Mouse (Mus musculus) MEL (cell line): Measurements from ENCODE around the gene Col15a1. TPM values are rescaled to one million over a fixed set of nuclear protein-coding genes. Genes with fewer than 3 reads are reported as not detected.

Source experiments
- DNase-seq: peaks from one replicate; pipeline ENCODE4 v3.0.0; 2011; ENCODE audit warnings: low read depth, low spot score
- H3K27ac ChIP-seq: 2 replicates; pipeline ENCODE4 v1.5.1; 2012; ENCODE audit warnings: low read depth, mild to moderate bottlenecking, control low read depth, low read length, moderate library complexity; ENCODE audit not compliant: control insufficient read depth
- H3K27me3 ChIP-seq, 2 experiments: fragments of 150-350 bp in 1 of 2; sonication (generic) in 1 of 2; 2 replicates each; pipeline ENCODE4 v1.6.1; 2012; ENCODE audit warnings: low read length in 2 of 2, mild to moderate bottlenecking in 2 of 2, improper control_type of control experiment in 1 of 2, moderate library complexity in 1 of 2; ENCODE audit not compliant: insufficient read depth in 2 of 2, control insufficient read depth in 1 of 2
- H3K36me3 ChIP-seq, 2 experiments: 2 replicates each; pipeline ENCODE4 v1.6.1; 2012 to 2014; ENCODE audit warnings: low read length in 2 of 2, improper control_type of control experiment in 1 of 2, inconsistent platforms in 1 of 2, mild to moderate bottlenecking in 1 of 2; ENCODE audit not compliant: insufficient read depth in 2 of 2, control insufficient read depth in 1 of 2
- H3K4me1 ChIP-seq, 2 experiments: fragments of 150-350 bp in 1 of 2; sonication (generic) in 1 of 2; 2 replicates each; pipeline ENCODE4 v1.6.1; 2012; ENCODE audit warnings: low read length in 2 of 2, improper control_type of control experiment in 1 of 2, mild to moderate bottlenecking in 1 of 2; ENCODE audit not compliant: insufficient read depth in 2 of 2, control insufficient read depth in 1 of 2
- H3K4me3 ChIP-seq, 2 experiments: fragments of 150-350 bp in 1 of 2; sonication (generic) in 1 of 2; 2 replicates each; pipeline ENCODE4 v1.5.1; 2012; ENCODE audit warnings: low read depth in 2 of 2, low read length in 2 of 2, mild to moderate bottlenecking in 2 of 2, moderate library complexity in 2 of 2, control low read depth in 1 of 2, improper control_type of control experiment in 1 of 2; ENCODE audit not compliant: control insufficient read depth in 1 of 2, insufficient read depth in 1 of 2
- H3K79me2 ChIP-seq: 2 replicates; pipeline ENCODE4 v1.6.1; 2012; ENCODE audit warnings: mild to moderate bottlenecking, low read length, moderate library complexity; ENCODE audit not compliant: control insufficient read depth, poor library complexity, insufficient read depth
- H3K9ac ChIP-seq: 2 replicates; pipeline ENCODE4 v1.6.1; 2012; ENCODE audit warnings: low read depth, mild to moderate bottlenecking, control low read depth, low read length, moderate library complexity; ENCODE audit not compliant: control insufficient read depth, poor library complexity, severe bottlenecking
- H3K9me3 ChIP-seq: fragments of 150-350 bp; sonication (generic); replicated peaks from 2 replicates; pipeline ENCODE4 v1.6.1; 2012; ENCODE audit warnings: mild to moderate bottlenecking, low read length, improper control_type of control experiment, moderate library complexity; ENCODE audit not compliant: insufficient read depth
- BHLHE40 ChIP-seq: IDR thresholded peaks from 2 replicates; pipeline ENCODE4 v1.6.1; 2012; ENCODE audit warnings: low read depth, mild to moderate bottlenecking, inconsistent platforms, low read length, improper control_type of control experiment, borderline replicate concordance
- CHD2 ChIP-seq: IDR thresholded peaks from 2 replicates; pipeline ENCODE4 v1.6.1; 2011; ENCODE audit warnings: low read length, improper control_type of control experiment
- CTCF ChIP-seq, 3 experiments: IDR thresholded peaks in 2 of 3; conservative IDR thresholded peaks in 1 of 3; 2 replicates each; pipeline ENCODE4 v1.5.1; 2011 to 2012; ENCODE audit warnings: low read length in 3 of 3, low read depth in 2 of 3, mild to moderate bottlenecking in 2 of 3, improper control_type of control experiment in 1 of 3, inconsistent platforms in 1 of 3, mixed read lengths in 1 of 3, moderate library complexity in 1 of 3; ENCODE audit not compliant: control insufficient read depth in 1 of 3, insufficient read depth in 1 of 3, poor library complexity in 1 of 3, severe bottlenecking in 1 of 3
- ELF1 ChIP-seq: IDR thresholded peaks from 2 replicates; pipeline ENCODE4 v1.6.1; 2014; ENCODE audit warnings: low read depth, mild to moderate bottlenecking, inconsistent platforms, low read length, improper control_type of control experiment, moderate library complexity
- ETS1 ChIP-seq: IDR thresholded peaks from 2 replicates; pipeline ENCODE4 v1.6.1; 2012; ENCODE audit warnings: low read depth, mild to moderate bottlenecking, inconsistent platforms, low read length, improper control_type of control experiment, moderate library complexity
- GATA1 ChIP-seq: IDR thresholded peaks from 2 replicates; pipeline ENCODE4 v1.6.1; 2011; ENCODE audit warnings: low read depth, low read length, improper control_type of control experiment
- MAX ChIP-seq: IDR thresholded peaks from 2 replicates; pipeline ENCODE4 v1.6.1; 2011; ENCODE audit warnings: low read length, improper control_type of control experiment
- MAZ ChIP-seq: IDR thresholded peaks from 2 replicates; pipeline ENCODE4 v1.6.1; 2012; ENCODE audit warnings: low read depth, mild to moderate bottlenecking, inconsistent platforms, low read length, improper control_type of control experiment
- MXI1 ChIP-seq: IDR thresholded peaks from 2 replicates; pipeline ENCODE4 v1.6.1; 2011; ENCODE audit warnings: mild to moderate bottlenecking, low read depth, low read length, improper control_type of control experiment
- MYB ChIP-seq: IDR thresholded peaks from 2 replicates; pipeline ENCODE4 v1.6.1; 2011; ENCODE audit warnings: mild to moderate bottlenecking, low read depth, low read length, improper control_type of control experiment
- MYC ChIP-seq: IDR thresholded peaks from 2 replicates; pipeline ENCODE4 v1.6.1; 2011; ENCODE audit warnings: low read depth, mild to moderate bottlenecking, low read length, improper control_type of control experiment, moderate library complexity
- NRF1 ChIP-seq: IDR thresholded peaks from 2 replicates; pipeline ENCODE4 v1.6.1; 2014; ENCODE audit warnings: low read depth, mild to moderate bottlenecking, inconsistent platforms, low read length, improper control_type of control experiment, moderate library complexity; ENCODE audit not compliant: poor library complexity, insufficient read depth, severe bottlenecking
- UBTF ChIP-seq: IDR thresholded peaks from 2 replicates; pipeline ENCODE4 v1.6.1; 2012; ENCODE audit warnings: low read depth, mild to moderate bottlenecking, inconsistent platforms, low read length, improper control_type of control experiment, moderate library complexity, borderline replicate concordance; ENCODE audit not compliant: insufficient read depth
- USF2 ChIP-seq, 2 experiments: IDR thresholded peaks; 2 replicates each; pipeline ENCODE4 v1.6.1; 2011 to 2012; ENCODE audit warnings: improper control_type of control experiment in 2 of 2, low read length in 2 of 2, borderline replicate concordance in 1 of 2, inconsistent platforms in 1 of 2, low read depth in 1 of 2, mild to moderate bottlenecking in 1 of 2; ENCODE audit not compliant: insufficient read depth in 1 of 2
- ZC3H11A ChIP-seq: IDR thresholded peaks from 2 replicates; pipeline ENCODE4 v1.6.1; 2012; ENCODE audit warnings: low read depth, mild to moderate bottlenecking, inconsistent platforms, low read length, improper control_type of control experiment
- ZMIZ1 ChIP-seq: IDR thresholded peaks from 2 replicates; pipeline ENCODE4 v1.6.1; 2012; ENCODE audit warnings: low read depth, mild to moderate bottlenecking, inconsistent platforms, low read length, improper control_type of control experiment, moderate library complexity
- polyA plus RNA-seq, 2 experiments: library from polyadenylated mRNA; stranded (reverse) in 1 of 2; unstranded in 1 of 2; fragments of >175 nt in 1 of 2; fragments of >200 nt in 1 of 2; gene quantifications; 2 replicates each; pipeline versions ENCODE4 v1.2.1 to v1.2.4; 2012; ENCODE audit warnings: low replicate concordance in 2 of 2, low read depth in 1 of 2; ENCODE audit not compliant: insufficient read length in 2 of 2, insufficient read depth in 1 of 2, missing spikeins in 1 of 2
- total RNA-seq: library from RNA; depleted of rRNA; stranded (reverse); fragments of 300-350 nt; gene quantifications from 2 replicates; pipeline ENCODE4 v1.2.3, GENCODE M21; 2012

The Col15a1 gene
- total and polyA plus RNA-seq, 3 experiments = 2.2 to 2.6 TPM; not detected in 1

DNA sequence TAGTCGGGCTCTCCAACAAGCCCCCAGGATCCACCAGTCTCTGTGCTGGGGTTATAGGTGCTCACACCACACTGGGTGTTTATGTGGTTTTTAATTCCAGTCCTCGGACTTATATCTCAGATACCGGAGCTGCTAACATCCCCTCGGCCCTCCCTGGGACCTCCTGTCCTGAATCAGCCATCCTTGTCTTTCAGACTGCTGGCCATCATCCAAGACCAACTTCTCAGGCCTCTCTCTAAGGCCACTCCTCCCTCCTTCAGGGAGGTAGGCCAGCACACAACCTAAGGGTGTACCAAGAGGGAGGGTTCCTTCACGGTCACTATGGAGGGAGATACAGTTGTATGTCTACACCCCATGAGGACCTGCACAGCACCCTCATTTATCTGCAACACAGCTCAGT lies 4.3 kb upstream of the Col15a1 start:
- H3K79me2 ChIP-seq = no peaks in the 10 kb centered on the region
- H3K9ac ChIP-seq = no peak overlapping the region
- H3K27me3 ChIP-seq = peaks cover 0 to 3% of the 10 kb centered on the region in 2 experiments; a peak in 2 of 4 replicates
- TF ChIP-seq ZC3H11A (no peak), ELF1 (no peak), MYC (no peak), CHD2 (no peak), UBTF (no peak), MAX (no peak), GATA1 (no peak), ZMIZ1 (no peak), ETS1 (no peak), MAZ (no peak), MXI1 (no peak)
- H3K9me3 ChIP-seq = no peaks in the 10 kb centered on the region
- H3K27ac ChIP-seq = no peak overlapping the region
- H3K36me3 ChIP-seq = no peaks in the 10 kb centered on the region
- no peak for DNase-seq
- no peaks in the 10 kb centered on the region for H3K4me1 ChIP-seq
- H3K4me3 ChIP-seq = no peak overlapping the region

DNA sequence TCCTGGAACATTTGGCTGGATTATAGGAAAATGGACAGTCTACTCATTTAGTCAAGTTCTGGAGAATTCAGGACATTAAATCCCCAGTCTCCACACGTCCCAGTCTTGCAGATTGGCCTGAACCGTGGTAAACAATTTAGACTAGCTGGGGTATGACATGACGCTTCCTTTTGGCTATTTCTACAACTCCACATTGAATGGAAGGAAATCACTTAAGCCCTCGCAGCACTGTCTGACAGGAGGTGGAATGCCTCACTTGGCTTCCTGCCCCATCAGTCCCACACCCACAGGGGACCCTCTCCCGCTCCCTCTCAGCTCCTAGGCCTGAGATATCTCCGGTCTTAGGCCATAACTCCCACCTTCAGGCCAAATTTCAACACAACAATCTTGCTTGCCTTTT lies 2.1 kb upstream of the Col15a1 start:
- H3K27me3 ChIP-seq = peaks cover 0 to 3% of the 10 kb centered on the region in 2 experiments; a peak in 2 of 4 replicates
- H3K79me2 ChIP-seq = no peaks in the 10 kb centered on the region
- H3K36me3 ChIP-seq = no peaks in the 10 kb centered on the region
- TF ChIP-seq USF2 (IDR thresholded peaks at IDR 0.05; ENCODE audit: borderline replicate concordance in 1 of 2, insufficient read depth in 1 of 2, low read depth in 1 of 2, low read length in 2 of 2) (no peak), MAZ (no peak), BHLHE40 (no peak), CTCF (IDR thresholded peaks at IDR 0.05 in 2 of 3, conservative IDR thresholded peaks at IDR 0.05 in 1 of 3; ENCODE audit: control insufficient read depth in 1 of 3, insufficient read depth in 1 of 3, low read depth in 2 of 3, low read length in 3 of 3, poor library complexity in 1 of 3, severe bottlenecking in 1 of 3) (no peak), MYB (no peak), ZC3H11A (no peak), NRF1 (no peak)
- TF ChIP-seq, all 39 proteins: peak for 0
- no peak for DNase-seq
- H3K9me3 ChIP-seq = no peaks in the 10 kb centered on the region
- H3K4me3 ChIP-seq = no peak overlapping the region
- H3K4me1 ChIP-seq = no peaks in the 10 kb centered on the region
- no peak overlapping the region for H3K27ac ChIP-seq
- no peak overlapping the region for H3K9ac ChIP-seq
